Mouse (Mus musculus) small intestine, adult 10 weeks (tissue): ENCODE results near the gene Olfr938. TPM values are rescaled to one million over a fixed set of nuclear protein-coding genes. Genes with fewer than 3 reads are reported as not detected.

Experiments used
- polyA plus RNA-seq: library from polyadenylated mRNA; stranded (reverse); fragments of 350-450 nt; fragmentation: Illumina TruSeq; extraction: RNeasy Lipid Tissue Mini Kit (QIAGEN cat#74804); gene quantifications from one replicate; pipeline ENCODE4 v1.2.3, GENCODE M21; 2014; ENCODE audit warnings: low replicate concordance

Gene Olfr938
- not detected for polyA plus RNA-seq

DNA sequence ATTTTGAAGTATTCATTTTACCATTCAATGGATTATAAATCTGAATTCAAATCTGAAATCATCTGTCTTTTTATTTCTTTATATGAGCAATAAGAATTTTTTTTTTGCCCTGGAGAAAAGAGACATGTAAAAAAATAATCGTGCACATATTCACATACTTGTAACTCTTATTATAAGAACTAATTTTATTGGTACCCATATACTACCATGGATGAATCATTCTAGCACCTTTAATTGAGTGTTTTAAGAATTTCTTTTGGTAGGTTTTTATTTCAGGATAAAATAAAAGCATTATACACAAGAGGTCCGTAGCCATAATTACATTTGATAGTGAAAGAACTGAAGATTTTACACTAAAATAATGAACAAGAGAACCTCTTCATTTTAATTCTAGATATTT lies at the start of gene Olfr938:
TSS of gene Olfr938 (minus strand) at position 101 of the 400 bp plus-strand sequence.

GRCm38 (mm10) chr9:39127831-39128230 lies 49.1 kb upstream of the Olfr938 start, which contains the start of gene Olfr27:
Olfr27 (plus strand) TSS chr9:39128131.

GRCm38 (mm10) chr9:39064851-39065250 lies 13.8 kb downstream of the Olfr938 start, which contains the start of gene Olfr937:
Olfr937 (minus strand) TSS chr9:39064951.

Other genes with a start within 250 kb of the Olfr938 start
- not detected for gene Olfr924, start 234.4 kb downstream of the Olfr938 start, polyA plus RNA-seq
- not detected for gene Olfr26, start 223.8 kb downstream of the Olfr938 start, polyA plus RNA-seq
- not detected for gene Olfr926, start 201.8 kb downstream of the Olfr938 start, polyA plus RNA-seq
- not detected for gene Olfr930, start 149.1 kb downstream of the Olfr938 start, polyA plus RNA-seq
- gene Olfr933, start 106.6 kb downstream of the Olfr938 start, polyA plus RNA-seq: not detected
- gene Olfr934, start 90.6 kb downstream of the Olfr938 start, polyA plus RNA-seq: not detected
- gene Olfr935, start 79.2 kb downstream of the Olfr938 start, polyA plus RNA-seq: not detected
- gene Olfr146, start 55.5 kb downstream of the Olfr938 start, polyA plus RNA-seq: not detected
- gene Olfr937, start 13.9 kb downstream of the Olfr938 start, polyA plus RNA-seq: not detected
- not detected for gene Olfr27, start 49.2 kb upstream of the Olfr938 start, polyA plus RNA-seq
- not detected for gene Olfr943, start 87.4 kb upstream of the Olfr938 start, polyA plus RNA-seq
- not detected for gene Olfr944, start 123.0 kb upstream of the Olfr938 start, polyA plus RNA-seq
- gene Olfr1537, start 171.1 kb upstream of the Olfr938 start, polyA plus RNA-seq: not detected
- gene Olfr945, start 197.9 kb upstream of the Olfr938 start, polyA plus RNA-seq: not detected
- not detected for gene Olfr948, start 247.2 kb upstream of the Olfr938 start, polyA plus RNA-seq